Mouse (Mus musculus) heart, adult 2 months (tissue): ENCODE results near the gene Adora1.

Experiments used
- CTCF ChIP-seq: fragments of 200-600 bp; IDR thresholded peaks from 2 replicates; pipeline ENCODE4 v1.8.1; 2022; ENCODE audit warnings: antibody characterized with exemption, mild to moderate bottlenecking, moderate library complexity
- EP300 ChIP-seq: fragments of 200-500 bp; IDR thresholded peaks from 2 replicates; pipeline ENCODE4 v1.6.1; 2011; ENCODE audit warnings: low read depth, low read length, control low read depth; ENCODE audit not compliant: insufficient read depth
- POLR2A ChIP-seq: fragments of 200-500 bp; IDR thresholded peaks from 2 replicates; pipeline ENCODE4 v1.6.1; 2011; ENCODE audit warnings: mild to moderate bottlenecking, low read depth, low read length, control low read depth; ENCODE audit not compliant: insufficient read depth

DNA sequence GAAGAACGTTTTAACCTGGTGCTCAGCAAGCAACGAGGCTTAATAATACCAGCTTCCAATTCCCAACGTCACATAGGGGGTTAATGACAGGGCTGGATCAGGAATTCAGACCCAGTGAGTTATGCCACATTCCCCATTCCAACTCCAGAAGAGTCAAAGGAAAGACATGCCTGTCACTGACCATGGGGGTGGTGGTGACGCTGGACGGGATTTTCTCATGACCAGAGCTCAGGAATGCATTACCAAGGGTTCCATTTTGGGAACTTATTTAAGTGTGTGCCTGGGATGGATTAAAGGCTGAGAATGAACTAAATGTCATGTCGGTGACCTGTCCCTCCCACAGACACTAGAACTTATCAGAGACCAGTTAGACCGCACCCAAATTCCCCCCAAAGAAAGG is 41.6 kb upstream of the Adora1 start:
- no peak for TF ChIP-seq CTCF
- TF ChIP-seq EP300: no peak
- no peak for TF ChIP-seq POLR2A
